Mouse (Mus musculus) heart, postnatal 0 days (tissue): ENCODE data around the gene Svs5. TPM values are rescaled to one million over a fixed set of nuclear protein-coding genes. Genes with fewer than 3 reads are reported as not detected.
A peak's percentile ranks its signal among the peaks of the same experiment; 100 is the strongest.
"Not testable (repeated sequence)": the region's sequence is repeated elsewhere in the genome, so short reads cannot be mapped to it uniquely, and the experiment has no call there.

ENCODE experiments used
- ATAC-seq: fragments of 200-750 bp; cut with Nextera tagmentation; 2 replicates; pipeline ENCODE4 v1.8.0; 2017; ENCODE audit warnings: low read depth, moderate number of reproducible peaks, moderate library complexity; ENCODE audit not compliant: insufficient read depth
- DNase-seq: peaks from one replicate; pipeline ENCODE4 v3.0.0-alpha.2; 2016; ENCODE audit warnings: low spot score
- H3K27ac ChIP-seq: fragments of 300-500 bp; sonication (generic); 2 replicates; pipeline ENCODE4 v1.5.1; 2014; ENCODE audit warnings: low read depth, mild to moderate bottlenecking
- H3K27me3 ChIP-seq: fragments of 300-500 bp; sonication (generic); 2 replicates; pipeline ENCODE4 v1.6.1; 2014; ENCODE audit warnings: low read length, mixed read lengths; ENCODE audit not compliant: control insufficient read depth, insufficient read depth
- H3K36me3 ChIP-seq: fragments of 300-500 bp; sonication (generic); replicated peaks from 2 replicates; pipeline ENCODE4 v1.6.1; 2014; ENCODE audit warnings: low read length, mixed read lengths; ENCODE audit not compliant: control insufficient read depth, insufficient read depth
- H3K4me1 ChIP-seq: fragments of 300-500 bp; sonication (generic); 2 replicates; pipeline ENCODE4 v1.6.1; 2014; ENCODE audit warnings: antibody characterized with exemption; ENCODE audit not compliant: control insufficient read depth, insufficient read depth
- H3K4me2 ChIP-seq: fragments of 300-500 bp; sonication (generic); 2 replicates; pipeline ENCODE4 v1.6.1; 2014; ENCODE audit warnings: low read depth, mild to moderate bottlenecking, low read length, moderate library complexity
- H3K4me3 ChIP-seq: fragments of 300-500 bp; sonication (generic); 2 replicates; pipeline ENCODE4 v1.5.1; 2014; ENCODE audit warnings: low read depth, low read length
- H3K9ac ChIP-seq: fragments of 300-500 bp; sonication (generic); replicated peaks from 2 replicates; pipeline ENCODE4 v1.6.1; 2014; ENCODE audit warnings: low read depth, low read length, mixed read lengths
- H3K9me3 ChIP-seq: fragments of 300-500 bp; sonication (generic); replicated peaks from 2 replicates; pipeline ENCODE4 v1.6.1; 2016; ENCODE audit warnings: low read length; ENCODE audit not compliant: control insufficient read depth
- CTCF ChIP-seq: IDR thresholded peaks from 2 replicates; pipeline ENCODE4 v1.5.1; 2016; ENCODE audit warnings: antibody characterized with exemption, control low read depth, low read depth
- EP300 ChIP-seq: IDR thresholded peaks from 2 replicates; pipeline ENCODE4 v1.6.1; 2016; ENCODE audit warnings: antibody characterized with exemption, low read depth
- WGBS: fragments of 180-500 bp; shearing (Covaris S2); extraction: QIAGEN DNeasy Blood & Tissue Kit; methylation state at CpG from one replicate; pipeline ENCODE4 v1.1.7; 2014; 5-methylcytosine and 5-hydroxymethylcytosine counted together
- polyA plus RNA-seq: library from polyadenylated mRNA; unstranded; fragments of >200 nt; fragmentation: Nextera tagmentation; extraction: Ambion mirVana; gene quantifications from 2 replicates; pipeline ENCODE4 v1.2.1, GENCODE M21; 2015
- total RNA-seq: library from RNA; depleted of rRNA; stranded (reverse); fragments of >200 nt; gene quantifications from 2 replicates; pipeline ENCODE4 v1.2.3, GENCODE M21; 2014; ENCODE audit warnings: low replicate concordance

The Svs5 gene
- total and polyA plus RNA-seq, 2 experiments from 2014 or later: not detected

GRCm38 (mm10) chr2:164343732-164344131, 11.2 kb downstream of the Svs5 start:
- H3K9ac ChIP-seq, H3K36me3 ChIP-seq, H3K27ac ChIP-seq, H3K4me3 ChIP-seq, ATAC-seq, H3K9me3 ChIP-seq, DNase-seq, H3K4me1 ChIP-seq, H3K27me3 ChIP-seq, H3K4me2 ChIP-seq: not testable (repeated sequence)
- TF ChIP-seq CTCF: 0 out of 2 replicates have a peak, but pooled peaks have one; percentile 5
- 100% methylated on average over 1 of the region's 1 CpGs for WGBS

GRCm38 (mm10) chr2:164347697-164348096, 15.2 kb downstream of the Svs5 start:
- H3K27me3 ChIP-seq, H3K36me3 ChIP-seq, DNase-seq, H3K4me3 ChIP-seq, H3K4me1 ChIP-seq, H3K4me2 ChIP-seq, H3K9ac ChIP-seq, H3K27ac ChIP-seq, H3K9me3 ChIP-seq, ATAC-seq: not testable (repeated sequence)
- 0 out of 2 replicates have a peak, but pooled peaks have one; percentile 10 for TF ChIP-seq CTCF

DNA sequence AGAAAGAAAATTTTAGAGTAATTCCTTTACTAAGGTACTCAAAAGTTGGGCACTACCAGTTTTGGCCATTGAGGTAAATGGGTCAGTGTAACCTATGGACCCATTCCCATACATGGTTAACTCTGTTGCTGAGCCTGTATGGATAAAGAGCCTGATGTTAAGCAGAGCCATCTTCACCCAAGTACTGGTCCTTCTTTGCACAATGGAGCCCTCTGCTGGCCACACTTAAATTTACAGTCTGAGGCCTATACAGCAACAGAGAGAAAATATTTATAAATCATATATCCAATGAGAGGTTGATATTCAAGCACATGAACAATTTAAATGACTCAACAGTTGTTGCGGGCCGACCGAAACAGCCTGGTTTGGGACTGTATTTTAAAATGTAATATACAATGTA, 16.4 kb downstream of the Svs5 start:
- Histone ChIP-seq H3K4me3 (no peak overlapping the region), H3K36me3 (no peaks in the 10 kb centered on the region), H3K9me3 (no peaks in the 10 kb centered on the region), H3K27me3 (no peaks in the 10 kb centered on the region), H3K4me1 (no peaks in the 10 kb centered on the region), H3K4me2 (no peak overlapping the region), H3K9ac (no peak overlapping the region), H3K27ac (no peak overlapping the region)
- no peak for ATAC-seq
- no peak for DNase-seq
- TF ChIP-seq CTCF (peak; percentile 45), EP300 (no peak)
- WGBS: 88% methylated on average over 3 of the region's 3 CpGs

DNA sequence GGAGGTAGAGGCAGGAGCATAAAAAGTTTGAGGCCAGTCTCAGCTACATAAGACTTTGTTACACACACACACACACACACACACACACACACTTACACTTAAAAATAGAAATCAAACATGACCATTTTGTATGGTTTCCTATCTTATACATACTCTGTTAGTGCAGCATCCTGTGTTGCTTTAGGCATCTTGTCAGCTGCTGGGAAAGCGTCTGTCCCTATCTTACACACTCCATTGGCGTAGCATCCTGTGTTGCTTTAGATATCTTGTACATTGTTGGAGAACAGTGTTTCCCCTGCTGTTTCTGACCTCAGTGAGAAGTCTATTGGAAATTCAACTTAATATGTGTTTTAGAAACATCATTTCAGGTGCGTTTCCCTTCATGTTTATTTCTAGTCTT, 20.2 kb downstream of the Svs5 start:
- Histone ChIP-seq H3K4me2 (no peak overlapping the region), H3K27me3 (no peaks in the 10 kb centered on the region), H3K9me3 (no peaks in the 10 kb centered on the region), H3K9ac (no peak overlapping the region), H3K27ac (no peak overlapping the region), H3K4me3 (no peak overlapping the region), H3K36me3 (no peaks in the 10 kb centered on the region), H3K4me1 (no peaks in the 10 kb centered on the region)
- WGBS: 61% methylated on average over 3 of the region's 3 CpGs
- no peak for TF ChIP-seq CTCF
- ATAC-seq (no peak), DNase-seq (peak; percentile 35)

- WGBS: 85% methylated on average over 11 of the region's 11 CpGs
- no peaks in the 10 kb centered on the region for H3K27me3 ChIP-seq
- TF ChIP-seq CTCF (no peak), EP300 (no peak)
- H3K36me3 ChIP-seq: no peaks in the 10 kb centered on the region
- no peaks in the 10 kb centered on the region for H3K9me3 ChIP-seq
- no peaks in the 10 kb centered on the region for H3K4me1 ChIP-seq
- DNase-seq (no peak), ATAC-seq (no peak)
- no peak overlapping the region for H3K27ac ChIP-seq
- H3K4me2 ChIP-seq: no peak overlapping the region
- no peak overlapping the region for H3K4me3 ChIP-seq
- H3K9ac ChIP-seq: no peak overlapping the region
These were observed 20.8 kb downstream of the Svs5 start for GRCm38 (mm10) chr2:164353356-164353755.

GRCm38 (mm10) chr2:164356177-164356967, 23.8 kb downstream of the Svs5 start:
- no peaks in the 10 kb centered on the region for H3K36me3 ChIP-seq
- no peaks in the 10 kb centered on the region for H3K27me3 ChIP-seq
- H3K4me3 ChIP-seq: no peak overlapping the region
- no peaks in the 10 kb centered on the region for H3K4me1 ChIP-seq
- WGBS: 68% methylated on average over 11 of the region's 11 CpGs
- ATAC-seq (no peak), DNase-seq (no peak)
- H3K9me3 ChIP-seq: no peaks in the 10 kb centered on the region
- H3K9ac ChIP-seq: no peak overlapping the region
- H3K27ac ChIP-seq: no peak overlapping the region
- TF ChIP-seq CTCF (no peak), EP300 (no peak)
- H3K4me2 ChIP-seq: no peak overlapping the region
